Mouse (Mus musculus) forebrain, embryonic 15.5 days (tissue): ENCODE results near the gene Rprd2. TPM values are rescaled to one million over a fixed set of nuclear protein-coding genes. Genes with fewer than 3 reads are reported as not detected.

Source experiments
- ATAC-seq: fragments of 200-750 bp; cut with Nextera tagmentation; replicated peaks from 2 replicates; pipeline ENCODE4 v1.8.0; 2017; ENCODE audit warnings: mild to moderate bottlenecking, moderate TSS enrichment, moderate library complexity
- H3K27ac ChIP-seq: fragments of 300-500 bp; sonication (generic); replicated peaks from 2 replicates; pipeline ENCODE4 v1.5.1; 2015; ENCODE audit warnings: mild to moderate bottlenecking, inconsistent platforms
- H3K27me3 ChIP-seq: fragments of 300-500 bp; sonication (generic); 2 replicates; pipeline ENCODE4 v1.6.1; 2015; ENCODE audit warnings: inconsistent platforms
- H3K36me3 ChIP-seq: fragments of 300-500 bp; sonication (generic); 2 replicates; pipeline ENCODE4 v1.6.1; 2015; ENCODE audit warnings: mild to moderate bottlenecking, inconsistent platforms
- H3K4me1 ChIP-seq: fragments of 300-500 bp; sonication (generic); 2 replicates; pipeline ENCODE4 v1.6.1; 2015; ENCODE audit warnings: inconsistent platforms
- H3K4me2 ChIP-seq: fragments of 300-500 bp; sonication (generic); replicated peaks from 2 replicates; pipeline ENCODE4 v1.6.1; 2015; ENCODE audit warnings: mild to moderate bottlenecking, inconsistent platforms
- H3K4me3 ChIP-seq: fragments of 300-500 bp; sonication (generic); 2 replicates; pipeline ENCODE4 v1.5.1; 2015; ENCODE audit warnings: mild to moderate bottlenecking, inconsistent platforms
- H3K9ac ChIP-seq: fragments of 300-500 bp; sonication (generic); replicated peaks from 2 replicates; pipeline ENCODE4 v1.6.1; 2015; ENCODE audit warnings: mild to moderate bottlenecking, inconsistent platforms
- H3K9me3 ChIP-seq: fragments of 300-500 bp; sonication (generic); 2 replicates; pipeline ENCODE4 v1.6.1; 2016; ENCODE audit warnings: inconsistent platforms
- WGBS: fragments of 180-500 bp; shearing (Covaris S2); methylation state at CpG from one replicate; pipeline ENCODE4 v1.1.7; 2015; ENCODE audit warnings: mixed read lengths; 5-methylcytosine and 5-hydroxymethylcytosine counted together
- microRNA-seq: library from miRNA; unstranded; fragments of <30 nt; microRNA quantifications from one replicate; pipeline ENCODE4, GENCODE M21; 2016
- polyA plus RNA-seq: library from polyadenylated mRNA; unstranded; fragments of >200 nt; fragmentation: Nextera tagmentation; extraction: Ambion mirVana; gene quantifications from 2 replicates; pipeline ENCODE4 v1.2.1, GENCODE M21; 2015

The Rprd2 gene
- polyA plus RNA-seq, 1 experiment from 2014 or later, result 22.1 TPM

DNA sequence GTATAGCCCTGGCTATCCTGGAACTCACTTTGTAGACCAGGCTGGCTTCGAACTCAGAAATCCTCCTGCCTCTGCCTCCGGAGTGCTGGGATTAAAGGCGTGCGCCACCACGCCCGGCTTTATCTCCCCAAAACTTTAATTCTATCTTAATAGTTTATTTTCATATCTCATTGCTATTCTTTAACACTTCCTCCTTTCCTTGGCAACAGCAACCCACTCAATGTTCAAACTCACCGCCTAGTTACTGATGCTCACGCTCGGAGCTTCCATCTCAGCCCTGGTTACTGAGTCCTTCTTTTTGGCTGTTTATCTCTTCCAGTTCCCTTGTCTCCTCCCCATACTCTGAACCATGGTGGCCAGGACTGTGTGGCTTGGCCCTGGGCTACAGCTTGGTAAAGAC is 86.4 kb downstream of the Rprd2 start:
- no peak for ATAC-seq
- 95% methylated on average over 9 of the region's 9 CpGs for WGBS
- H3K27me3 ChIP-seq, result no peaks in the 10 kb centered on the region
- no peak overlapping the region for H3K27ac ChIP-seq
- H3K9me3 ChIP-seq, result no peaks in the 10 kb centered on the region
- H3K4me3 ChIP-seq, result no peak overlapping the region
- no peaks in the 10 kb centered on the region for H3K4me1 ChIP-seq
- H3K4me2 ChIP-seq, result no peak overlapping the region
- H3K36me3 ChIP-seq, result peaks cover 3% of the 10 kb centered on the region; the same call in 1 of the 2 replicates
- no peak overlapping the region for H3K9ac ChIP-seq

DNA sequence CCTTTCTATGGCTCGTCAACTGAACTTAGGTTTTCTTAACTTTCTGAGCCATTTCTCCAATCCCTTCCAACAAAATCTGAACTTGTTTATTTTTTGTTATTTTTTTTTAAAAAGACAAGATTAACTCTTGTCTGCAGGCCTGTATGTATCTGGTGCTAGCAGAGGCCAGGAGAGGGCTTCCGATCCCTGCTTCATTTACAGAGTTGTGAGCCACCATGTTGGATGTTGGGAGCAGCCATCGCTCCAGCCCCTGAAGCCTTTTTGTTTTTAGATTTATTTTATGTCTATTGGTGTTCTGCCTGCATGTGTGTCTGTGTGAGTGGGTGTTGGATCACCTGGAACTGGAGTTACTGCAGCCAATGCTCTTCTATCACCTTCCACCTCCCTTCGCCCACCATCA is 86.9 kb downstream of the Rprd2 start:
- Histone ChIP-seq H3K27ac (no peak overlapping the region), H3K27me3 (no peaks in the 10 kb centered on the region), H3K4me2 (no peak overlapping the region), H3K9me3 (no peaks in the 10 kb centered on the region), H3K4me3 (no peak overlapping the region), H3K9ac (no peak overlapping the region), H3K36me3 (peaks cover 3% of the 10 kb centered on the region; the same call in 1 of the 2 replicates), H3K4me1 (no peaks in the 10 kb centered on the region)
- no peak for ATAC-seq
- WGBS, result 89% methylated on average over 4 of the region's 4 CpGs

DNA sequence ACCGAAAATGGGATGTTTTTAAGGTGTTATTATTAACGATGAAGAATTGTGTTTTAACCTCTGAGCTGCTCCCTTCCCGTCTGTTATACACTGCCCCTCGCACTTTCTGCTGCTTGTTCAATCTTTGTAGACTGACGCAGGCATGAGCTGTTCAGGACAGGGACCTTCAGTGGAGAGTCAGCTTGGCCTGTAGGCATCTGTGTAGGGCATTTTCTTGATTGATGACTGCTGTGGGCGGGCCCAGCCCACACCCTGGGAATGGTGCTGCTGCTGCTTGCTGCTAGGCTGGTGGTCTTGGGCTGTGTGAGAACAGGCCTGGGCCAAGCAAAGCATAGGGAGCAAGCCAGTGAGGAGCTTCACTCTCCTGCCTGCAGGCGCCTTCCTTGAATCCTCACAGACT is 88.2 kb downstream of the Rprd2 start:
- no peak for ATAC-seq
- Histone ChIP-seq H3K27me3 (no peaks in the 10 kb centered on the region), H3K27ac (no peak overlapping the region), H3K9me3 (no peaks in the 10 kb centered on the region), H3K4me2 (no peak overlapping the region), H3K4me1 (no peaks in the 10 kb centered on the region), H3K36me3 (peaks cover 3% of the 10 kb centered on the region; the same call in 1 of the 2 replicates), H3K9ac (no peak overlapping the region), H3K4me3 (no peak overlapping the region)
- 87% methylated on average over 7 of the region's 7 CpGs for WGBS

DNA sequence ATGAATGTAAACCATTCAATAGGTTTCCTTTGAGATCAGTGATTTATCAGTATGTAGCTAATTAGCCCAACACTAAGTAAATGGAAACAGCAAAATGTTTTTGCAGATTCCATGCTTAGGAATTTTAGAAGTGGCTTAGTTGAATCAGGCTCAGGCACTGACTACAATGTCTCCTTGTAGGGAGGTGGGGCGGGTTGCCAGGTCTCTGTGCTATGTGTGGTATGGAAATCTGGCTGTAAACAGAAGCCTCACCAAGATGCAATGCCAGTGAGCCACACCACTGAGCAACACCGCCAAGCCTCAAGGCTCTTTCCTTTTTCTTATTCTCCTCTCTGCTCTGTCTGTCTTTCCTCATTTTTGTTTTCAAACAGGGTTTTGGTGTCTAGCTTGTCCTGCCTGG is 89.8 kb downstream of the Rprd2 start:
- H3K9me3 ChIP-seq, result no peaks in the 10 kb centered on the region
- no peaks in the 10 kb centered on the region for H3K4me1 ChIP-seq
- H3K4me2 ChIP-seq, result no peak overlapping the region
- no peak for ATAC-seq
- H3K36me3 ChIP-seq, result no peaks in the 10 kb centered on the region
- H3K4me3 ChIP-seq, result no peak overlapping the region
- H3K9ac ChIP-seq, result no peak overlapping the region
- no peaks in the 10 kb centered on the region for H3K27me3 ChIP-seq
- no peak overlapping the region for H3K27ac ChIP-seq
- 71% methylated on average over 2 of the region's 2 CpGs for WGBS

DNA sequence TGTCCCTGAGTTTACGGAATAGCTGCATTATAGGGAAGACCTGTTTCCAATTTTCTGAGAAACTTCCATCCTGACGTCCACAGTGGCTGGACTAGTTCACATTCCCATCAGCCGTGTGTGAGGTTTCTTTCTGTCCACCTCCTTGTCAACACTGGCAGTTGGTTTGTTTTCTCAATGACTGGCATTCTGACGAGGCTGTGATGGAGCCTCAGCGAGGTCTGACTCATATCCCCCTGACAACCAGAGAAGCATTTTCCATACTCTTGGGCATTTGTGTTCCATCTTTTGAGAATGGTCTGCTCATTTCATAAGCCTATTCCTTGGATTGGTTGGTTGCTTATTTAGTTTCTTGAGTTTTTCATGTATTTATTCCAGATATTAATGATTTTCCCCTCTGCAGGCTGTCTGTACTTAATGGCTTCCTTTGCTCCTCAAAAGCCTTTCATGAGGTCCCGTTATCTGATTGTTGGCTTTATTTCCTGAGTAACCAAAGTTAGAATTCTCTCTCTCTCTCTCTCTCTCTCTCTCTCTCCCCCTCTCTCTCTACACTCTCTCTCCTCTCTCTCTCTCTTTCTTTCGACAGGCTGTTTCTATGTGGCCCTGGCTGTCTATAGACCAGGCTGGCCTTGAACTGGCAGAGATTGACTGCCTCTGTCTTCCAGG is 91.8 kb downstream of the Rprd2 start:
- H3K36me3 ChIP-seq, result no peaks in the 10 kb centered on the region
- ATAC-seq, result no peak
- H3K4me1 ChIP-seq, result no peaks in the 10 kb centered on the region
- H3K4me2 ChIP-seq, result no peak overlapping the region
- H3K27ac ChIP-seq, result no peak overlapping the region
- no peak overlapping the region for H3K9ac ChIP-seq
- no peaks in the 10 kb centered on the region for H3K9me3 ChIP-seq
- H3K4me3 ChIP-seq, result no peak overlapping the region
- H3K27me3 ChIP-seq, result no peaks in the 10 kb centered on the region
- 67% methylated on average over 7 of the region's 7 CpGs for WGBS

DNA sequence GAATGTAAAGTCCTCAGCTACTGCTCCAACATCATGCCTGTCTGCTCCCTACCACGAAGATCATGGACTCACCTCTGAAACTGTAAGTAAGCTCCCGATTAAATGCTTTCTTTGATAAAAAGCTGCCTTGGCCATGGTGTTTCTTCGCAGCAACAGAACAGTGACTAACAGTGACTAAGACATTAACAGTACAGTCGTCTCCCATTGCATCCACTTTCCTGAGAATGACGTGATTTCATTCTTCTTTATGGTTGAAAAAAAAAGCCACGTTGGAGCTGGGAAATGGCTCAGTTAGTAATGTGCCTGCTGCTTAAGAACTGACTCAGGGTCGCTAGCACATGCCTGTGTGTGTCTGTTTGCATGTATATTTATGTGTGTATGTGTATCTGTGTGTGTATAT is 92.8 kb downstream of the Rprd2 start:
- H3K36me3 ChIP-seq, result no peaks in the 10 kb centered on the region
- no peak overlapping the region for H3K9ac ChIP-seq
- H3K27ac ChIP-seq, result no peak overlapping the region
- H3K27me3 ChIP-seq, result no peaks in the 10 kb centered on the region
- no peaks in the 10 kb centered on the region for H3K4me1 ChIP-seq
- ATAC-seq, result no peak
- no peak overlapping the region for H3K4me2 ChIP-seq
- H3K9me3 ChIP-seq, result no peaks in the 10 kb centered on the region
- WGBS, result 87% methylated on average over 7 of the region's 7 CpGs
- no peak overlapping the region for H3K4me3 ChIP-seq

DNA sequence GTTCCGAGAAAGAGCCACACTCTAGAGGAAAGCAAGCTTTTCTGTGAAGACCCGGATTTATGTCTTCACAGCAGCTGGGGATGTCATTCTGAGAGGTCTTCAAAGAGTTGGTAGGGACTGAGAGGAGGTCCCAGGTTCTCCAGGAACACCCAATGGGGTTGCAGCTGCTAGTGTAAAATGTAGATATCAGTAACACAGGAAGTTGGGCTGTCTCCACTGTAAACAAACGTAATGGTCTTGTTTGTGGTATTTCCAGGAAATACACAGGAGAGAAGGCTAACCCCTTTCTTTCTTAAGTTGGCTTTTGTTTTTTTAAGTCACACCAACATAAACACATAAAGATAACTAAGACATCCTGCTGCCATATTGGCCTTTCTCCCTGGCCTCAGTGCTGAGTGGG is 96.3 kb downstream of the Rprd2 start:
- 90% methylated on average over 3 of the region's 3 CpGs for WGBS
- no peak overlapping the region for H3K9ac ChIP-seq

DNA sequence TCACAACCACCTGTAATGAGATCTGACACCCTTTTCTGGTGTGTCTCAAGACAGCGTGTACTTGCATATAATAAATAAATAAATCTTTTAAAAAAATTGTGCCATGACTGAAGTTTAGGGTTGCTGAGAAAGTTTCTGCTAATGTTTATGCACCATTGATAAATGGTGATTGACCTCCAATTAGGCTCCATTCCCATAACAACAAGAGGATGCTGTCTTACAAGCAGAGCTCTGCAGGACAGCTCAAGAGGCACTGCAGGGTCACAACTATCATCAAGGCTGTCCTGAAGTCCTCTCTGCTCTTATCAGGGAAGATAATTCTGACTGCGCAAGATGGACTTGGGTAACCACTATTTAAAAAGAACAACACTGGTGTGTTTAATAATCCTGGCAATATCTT is 100.5 kb downstream of the Rprd2 start:
- 97% methylated on average over 2 of the region's 2 CpGs for WGBS
- no peak overlapping the region for H3K9ac ChIP-seq
- H3K4me3 ChIP-seq, result no peak overlapping the region
- no peak for ATAC-seq
- no peaks in the 10 kb centered on the region for H3K36me3 ChIP-seq
- no peak overlapping the region for H3K4me2 ChIP-seq
- no peaks in the 10 kb centered on the region for H3K4me1 ChIP-seq
- no peak overlapping the region for H3K27ac ChIP-seq
- H3K27me3 ChIP-seq, result no peaks in the 10 kb centered on the region
- H3K9me3 ChIP-seq, result no peaks in the 10 kb centered on the region

More for the DNA sequence above, 96.3 kb downstream of the Rprd2 start:
- no peaks in the 10 kb centered on the region for H3K4me1 ChIP-seq
- H3K9me3 ChIP-seq, result no peaks in the 10 kb centered on the region
- no peak overlapping the region for H3K27ac ChIP-seq
- no peak overlapping the region for H3K4me2 ChIP-seq
- no peak for ATAC-seq
- no peak overlapping the region for H3K4me3 ChIP-seq
- no peaks in the 10 kb centered on the region for H3K27me3 ChIP-seq
- no peaks in the 10 kb centered on the region for H3K36me3 ChIP-seq

DNA sequence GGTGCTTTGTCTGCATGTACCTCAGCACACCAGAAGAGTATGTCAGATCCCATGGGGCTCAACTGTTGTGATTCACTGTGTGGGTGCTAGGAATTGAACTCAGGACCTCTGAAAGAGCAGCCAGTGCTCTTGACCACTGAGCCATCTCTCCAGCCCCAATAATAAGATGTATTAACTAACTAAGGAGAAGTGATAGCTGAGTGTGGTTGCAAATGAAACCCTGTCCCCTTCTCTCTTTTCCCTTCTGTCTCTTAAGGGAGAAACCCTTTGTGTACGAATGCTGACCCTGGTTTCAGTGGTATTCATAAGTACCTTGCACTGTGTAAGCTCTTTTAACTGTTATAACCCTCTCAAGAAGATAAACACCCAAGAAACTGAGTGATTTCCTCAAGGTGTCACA is 102.6 kb downstream of the Rprd2 start:
- WGBS, result 79% methylated on average over 1 of the region's 1 CpGs

More for the DNA sequence above, 102.6 kb downstream of the Rprd2 start:
- no peak overlapping the region for H3K4me2 ChIP-seq
- H3K4me3 ChIP-seq, result no peak overlapping the region
- no peak for ATAC-seq
- no peak overlapping the region for H3K9ac ChIP-seq
- no peaks in the 10 kb centered on the region for H3K27me3 ChIP-seq
- H3K27ac ChIP-seq, result no peak overlapping the region
- H3K36me3 ChIP-seq, result no peaks in the 10 kb centered on the region
- H3K9me3 ChIP-seq, result no peaks in the 10 kb centered on the region
- H3K4me1 ChIP-seq, result no peaks in the 10 kb centered on the region

Small RNA genes lying within 50 kb of the gene (microRNA-seq; reads per million reads assigned to microRNA genes)
- gene Mir7014, result not detected

Other genes with a start within 250 kb of the Rprd2 start
- 32.9 and 33.4 TPM in 2 replicates for gene Golph3l, start 229.9 kb downstream of the Rprd2 start, polyA plus RNA-seq
- 112 and 121 TPM in 2 replicates for gene Ensa, start 193.9 kb downstream of the Rprd2 start, polyA plus RNA-seq
- gene Mcl1, start 160.1 kb downstream of the Rprd2 start, polyA plus RNA-seq, result 48.1 and 52.4 TPM in 2 replicates
- 0.45 and 0.56 TPM in 2 replicates for gene Adamtsl4, start 130.9 kb downstream of the Rprd2 start, polyA plus RNA-seq
- gene Ecm1, start 79.3 kb downstream of the Rprd2 start, polyA plus RNA-seq, result 8.7 and 9.3 TPM in 2 replicates
- 48.3 and 50.5 TPM in 2 replicates for gene Tars2, start 58.7 kb downstream of the Rprd2 start, polyA plus RNA-seq
- 42.9 and 43.0 TPM in 2 replicates for gene Prpf3, start 37.0 kb upstream of the Rprd2 start, polyA plus RNA-seq
- 294 and 306 TPM in 2 replicates for gene Mrps21, start 52.7 kb upstream of the Rprd2 start, polyA plus RNA-seq
- 4.3 TPM in 2 replicates for gene Ciart, start 63.4 kb upstream of the Rprd2 start, polyA plus RNA-seq
- gene BC028528, start 73.1 kb upstream of the Rprd2 start, polyA plus RNA-seq, result 12.7 and 14.7 TPM in 2 replicates
- gene Aph1a, start 75.1 kb upstream of the Rprd2 start, polyA plus RNA-seq, result 31.3 and 39.8 TPM in 2 replicates
- gene Car14, start 85.8 kb upstream of the Rprd2 start, polyA plus RNA-seq, result 10.5 and 14.0 TPM in 2 replicates
- gene Anp32e, start 110.4 kb upstream of the Rprd2 start, polyA plus RNA-seq, result 196 and 207 TPM in 2 replicates
- 87.6 and 90.5 TPM in 2 replicates for gene Plekho1, start 177.1 kb upstream of the Rprd2 start, polyA plus RNA-seq
- 64.4 and 65.6 TPM in 2 replicates for gene Vps45, start 239.6 kb upstream of the Rprd2 start, polyA plus RNA-seq